Mouse (Mus musculus): ENCODE data around the gene Rho. TPM values are rescaled to one million over a fixed set of nuclear protein-coding genes. Genes with fewer than 3 reads are reported as not detected.

The Rho gene
- polyA plus RNA-seq, 1 experiment from 2014 or later, result 0.43 TPM

DNA sequence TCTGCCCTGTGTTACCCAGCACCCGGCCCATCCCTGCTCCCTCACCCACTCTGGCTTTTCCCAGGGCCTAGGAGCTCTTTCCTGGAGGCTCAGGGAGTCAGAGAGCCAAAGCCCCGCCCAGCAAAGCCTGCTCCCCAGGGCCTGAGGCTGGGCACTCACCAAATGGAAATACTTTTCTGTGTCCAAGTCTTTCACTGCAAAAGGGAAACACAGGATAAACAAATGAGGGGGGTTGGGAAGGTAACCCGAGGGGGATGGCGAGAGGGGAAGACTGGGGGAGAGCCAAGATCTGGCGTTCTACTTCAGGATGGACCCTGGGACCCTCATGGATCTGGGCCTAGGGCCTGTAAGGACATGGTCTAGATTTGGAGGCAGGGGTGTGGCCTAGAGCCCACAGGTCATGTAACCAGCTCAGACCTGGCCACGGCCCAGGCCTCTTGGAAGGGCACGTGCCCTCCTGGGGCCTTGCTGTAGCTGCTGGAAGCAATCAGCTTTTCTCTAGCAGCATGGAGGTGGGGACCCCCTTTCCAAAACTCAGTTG lies 27.7 kb downstream of the Rho start:
- H3K27ac ChIP-seq, result no peak overlapping the region
- H3K27me3 ChIP-seq, result peaks cover 6% of the 10 kb centered on the region; the same call in 1 of the 2 replicates
- no peak overlapping the region for H3K4me2 ChIP-seq
- H3K9me3 ChIP-seq, result no peaks in the 10 kb centered on the region
- no peaks in the 10 kb centered on the region for H3K36me3 ChIP-seq (replicated peaks)
- 77% methylated on average over 7 of the region's 7 CpGs for WGBS
- ATAC-seq (ENCODE audit: low FRiP score), result no peak
- H3K4me3 ChIP-seq (replicated peaks), result no peak overlapping the region
- H3K4me1 ChIP-seq, result peaks cover 22% of the 10 kb centered on the region
- no peak overlapping the region for H3K9ac ChIP-seq

DNA sequence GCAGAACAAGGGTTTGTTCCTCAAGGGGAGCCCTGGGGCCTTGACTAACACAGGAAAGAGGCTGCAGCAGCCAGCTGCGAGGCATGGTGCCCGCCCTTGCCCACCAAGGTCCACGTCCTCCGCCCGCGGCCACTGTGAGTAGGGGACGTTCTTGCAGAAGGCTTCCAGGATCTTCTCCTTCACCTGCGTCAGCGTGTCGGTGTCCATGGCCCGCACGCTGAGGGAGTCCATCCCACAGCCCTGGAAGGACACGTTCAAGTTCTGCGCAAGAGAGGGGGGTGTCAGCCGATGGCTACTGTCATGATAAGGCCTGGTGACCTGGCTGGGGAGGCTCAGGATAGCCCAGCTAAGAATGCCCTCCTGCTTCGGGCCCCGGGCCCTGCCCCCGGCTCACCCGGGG lies 28.8 kb downstream of the Rho start:
- 90% methylated on average over 19 of the region's 19 CpGs for WGBS
- no peak overlapping the region for H3K27ac ChIP-seq
- peaks cover 22% of the 10 kb centered on the region for H3K4me1 ChIP-seq

DNA sequence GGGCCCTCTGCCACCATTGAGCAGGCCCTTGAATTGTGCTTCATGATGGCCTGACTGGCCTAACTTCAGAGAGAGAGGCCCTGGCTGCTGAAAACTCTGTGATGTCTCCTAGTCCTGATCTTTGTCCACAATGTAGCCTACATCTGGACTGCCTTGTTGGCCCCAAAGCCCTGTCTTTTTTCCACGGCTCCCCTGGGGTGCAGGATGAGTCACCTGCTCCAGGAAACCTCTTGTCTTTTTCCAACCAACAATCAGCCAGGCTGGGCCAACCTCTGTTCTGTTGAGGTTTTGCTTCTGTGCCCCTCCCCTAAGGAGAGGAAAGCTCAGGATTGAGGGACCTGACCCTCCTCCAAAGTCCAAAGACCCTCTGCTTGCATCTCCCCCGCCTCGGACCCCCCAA lies 30.2 kb downstream of the Rho start:
- Histone ChIP-seq H3K4me2 (no peak overlapping the region), H3K4me1 (peaks cover 19% of the 10 kb centered on the region), H3K27me3 (peaks cover 6% of the 10 kb centered on the region; the same call in 1 of the 2 replicates), H3K9ac (no peak overlapping the region), H3K27ac (no peak overlapping the region), H3K4me3 (replicated peaks) (no peak overlapping the region), H3K9me3 (no peaks in the 10 kb centered on the region), H3K36me3 (replicated peaks) (no peaks in the 10 kb centered on the region)
- WGBS, result 82% methylated on average over 3 of the region's 3 CpGs
- ATAC-seq (ENCODE audit: low FRiP score), result no peak

More for the DNA sequence above, 28.8 kb downstream of the Rho start:
- ATAC-seq (ENCODE audit: low FRiP score), result no peak
- Histone ChIP-seq H3K4me3 (replicated peaks) (no peak overlapping the region), H3K27me3 (peaks cover 6% of the 10 kb centered on the region; the same call in 1 of the 2 replicates), H3K4me2 (no peak overlapping the region), H3K36me3 (replicated peaks) (no peaks in the 10 kb centered on the region), H3K9ac (no peak overlapping the region), H3K9me3 (no peaks in the 10 kb centered on the region)

DNA sequence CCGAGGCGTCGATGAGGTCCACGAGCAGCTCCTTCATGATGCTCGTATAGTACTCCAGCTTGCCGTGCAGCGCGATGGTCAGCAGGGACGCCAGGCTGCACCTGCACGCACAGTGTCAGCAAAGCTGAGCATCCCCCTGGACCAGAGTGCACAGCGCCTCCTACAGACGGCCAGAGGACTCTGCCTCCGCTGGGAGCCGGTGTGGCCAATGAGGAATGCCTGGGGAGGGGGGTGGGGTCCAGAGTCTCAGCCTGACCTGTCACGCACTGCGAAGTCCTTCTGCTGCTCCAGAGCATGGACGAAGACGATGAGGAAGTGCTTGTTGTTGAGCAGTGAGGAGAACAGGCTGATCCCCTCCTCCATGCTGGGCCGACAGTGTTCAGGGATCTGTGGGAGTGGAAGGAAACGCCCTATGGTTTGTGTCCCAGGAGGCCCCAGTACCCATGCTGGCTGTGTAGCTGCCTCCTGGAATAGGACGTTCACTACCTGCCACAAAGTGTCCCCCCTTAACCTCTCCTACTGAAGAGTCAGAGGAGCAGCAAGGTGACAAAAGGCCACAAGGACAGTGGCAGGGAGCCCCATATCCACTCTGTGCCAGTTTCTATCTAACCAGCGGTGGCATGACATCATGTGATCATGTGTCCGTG lies 31.0 kb downstream of the Rho start:
- no peak for ATAC-seq (ENCODE audit: low FRiP score)
- no peak overlapping the region for H3K9ac ChIP-seq
- H3K4me1 ChIP-seq, result peaks cover 10% of the 10 kb centered on the region
- H3K27me3 ChIP-seq, result peaks cover 6% of the 10 kb centered on the region; the same call in 1 of the 2 replicates
- H3K36me3 ChIP-seq (replicated peaks), result no peaks in the 10 kb centered on the region
- H3K4me3 ChIP-seq (replicated peaks), result no peak overlapping the region
- H3K9me3 ChIP-seq, result no peaks in the 10 kb centered on the region
- 36% methylated on average over 23 of the region's 23 CpGs for WGBS
- no peak overlapping the region for H3K27ac ChIP-seq
- no peak overlapping the region for H3K4me2 ChIP-seq

DNA sequence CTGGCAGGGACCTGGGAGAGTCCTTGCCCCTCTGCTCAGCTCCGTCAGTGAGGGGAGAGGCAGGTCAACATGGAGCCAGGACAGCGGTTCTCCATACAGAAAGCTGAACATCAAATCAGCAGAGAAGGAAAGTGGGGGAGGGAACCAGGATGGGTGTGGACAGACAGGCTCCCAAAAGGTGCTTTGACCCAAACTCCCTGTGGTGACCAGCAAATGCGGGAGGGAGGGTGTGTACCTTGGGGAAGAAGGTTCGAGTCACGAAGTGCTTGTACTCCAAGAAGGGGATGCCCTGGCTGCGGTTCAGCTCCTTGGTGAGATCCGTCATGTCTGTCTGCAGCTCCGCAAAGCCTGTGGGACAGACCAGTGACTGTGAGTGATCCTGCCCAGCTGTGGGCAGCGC lies 32.1 kb downstream of the Rho start:
- no peaks in the 10 kb centered on the region for H3K36me3 ChIP-seq (replicated peaks)
- no peak for ATAC-seq (ENCODE audit: low FRiP score)
- no peak overlapping the region for H3K9ac ChIP-seq
- H3K9me3 ChIP-seq, result no peaks in the 10 kb centered on the region
- H3K27me3 ChIP-seq, result peaks cover 6% of the 10 kb centered on the region; the same call in 1 of the 2 replicates
- peaks cover 15% of the 10 kb centered on the region for H3K4me1 ChIP-seq
- no peak overlapping the region for H3K27ac ChIP-seq
- no peak overlapping the region for H3K4me3 ChIP-seq (replicated peaks)
- no peak overlapping the region for H3K4me2 ChIP-seq
- WGBS, result 88% methylated on average over 9 of the region's 9 CpGs

DNA sequence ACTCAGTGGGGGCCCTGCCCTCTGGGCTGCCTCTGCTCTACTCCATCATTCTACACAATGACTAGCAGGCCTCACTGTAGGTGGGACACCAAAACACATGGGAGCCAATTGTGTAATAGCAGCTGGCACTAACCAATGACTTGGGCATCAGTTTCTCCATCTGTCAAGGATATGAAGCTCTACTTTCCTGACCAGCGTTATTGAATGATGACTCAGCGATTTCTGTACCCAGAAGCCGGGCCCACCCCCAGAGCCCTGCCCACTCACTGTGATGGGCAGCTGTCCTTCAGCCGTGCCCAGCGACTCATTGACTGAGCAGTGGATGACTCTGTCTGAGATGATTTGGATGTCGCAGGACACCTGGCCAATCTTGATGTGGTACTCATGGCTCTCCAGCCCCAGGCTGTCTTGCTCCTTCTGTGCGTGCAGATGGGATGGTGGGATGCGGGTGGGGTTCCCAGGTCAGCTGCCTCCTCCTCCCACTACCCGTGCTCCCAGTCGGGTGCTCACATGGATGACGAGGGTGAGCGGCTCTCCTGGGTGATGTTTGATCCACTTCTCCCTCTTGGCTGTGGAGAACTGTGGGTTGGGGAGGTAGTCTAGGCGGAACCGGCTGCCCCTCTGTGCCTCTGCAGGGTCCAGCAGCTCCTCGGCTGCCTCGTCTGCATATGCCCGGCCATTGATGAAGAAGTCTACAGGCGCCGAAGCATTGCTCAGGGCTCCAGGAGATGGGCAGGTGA lies 34.8 kb downstream of the Rho start:
- H3K9me3 ChIP-seq, result no peaks in the 10 kb centered on the region
- no peaks in the 10 kb centered on the region for H3K36me3 ChIP-seq (replicated peaks)
- no peak overlapping the region for H3K4me3 ChIP-seq (replicated peaks)
- H3K9ac ChIP-seq, result no peak overlapping the region
- WGBS, result 96% methylated on average over 19 of the region's 19 CpGs
- no peak overlapping the region for H3K4me2 ChIP-seq
- H3K27ac ChIP-seq, result no peak overlapping the region
- ATAC-seq (ENCODE audit: low FRiP score), result no peak
- H3K27me3 ChIP-seq, result peaks cover 3% of the 10 kb centered on the region; the same call in 1 of the 2 replicates
- H3K4me1 ChIP-seq, result peaks cover 21% of the 10 kb centered on the region

DNA sequence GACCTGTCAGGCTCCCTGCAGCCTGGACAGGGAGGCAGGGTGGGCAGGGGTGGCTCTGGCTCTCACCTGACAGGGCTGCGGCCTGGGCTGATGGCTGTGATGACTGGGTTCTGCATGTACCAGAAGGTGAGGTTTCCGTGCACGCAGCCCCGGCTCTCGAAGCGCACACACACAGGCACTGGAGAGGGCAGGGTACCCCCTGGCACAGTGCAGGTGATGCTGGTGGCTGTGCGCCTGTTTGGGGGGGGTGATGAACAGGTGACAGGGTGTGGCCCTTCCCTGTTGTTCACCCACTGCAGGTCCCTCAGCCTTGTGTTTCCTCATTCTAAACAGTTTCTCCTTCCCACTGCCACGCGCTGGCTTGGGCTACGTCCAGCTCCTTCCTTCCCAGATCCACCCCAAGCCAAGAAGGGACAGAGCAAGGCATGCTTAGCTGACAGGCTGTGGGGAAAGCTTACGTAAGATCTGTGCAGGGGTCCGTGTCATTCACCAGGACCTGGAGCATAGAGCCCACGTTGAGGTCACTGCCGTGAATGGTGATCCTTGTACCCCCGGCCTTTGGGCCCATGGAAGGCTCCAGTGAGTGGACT lies 35.8 kb downstream of the Rho start:
- 97% methylated on average over 15 of the region's 15 CpGs for WGBS
- Histone ChIP-seq H3K4me1 (peaks cover 21% of the 10 kb centered on the region), H3K4me3 (replicated peaks) (no peak overlapping the region), H3K4me2 (no peak overlapping the region), H3K36me3 (replicated peaks) (no peaks in the 10 kb centered on the region), H3K27me3 (peaks cover 3% of the 10 kb centered on the region; the same call in 1 of the 2 replicates), H3K9me3 (no peaks in the 10 kb centered on the region), H3K9ac (no peak overlapping the region), H3K27ac (no peak overlapping the region)
- no peak for ATAC-seq (ENCODE audit: low FRiP score)

DNA sequence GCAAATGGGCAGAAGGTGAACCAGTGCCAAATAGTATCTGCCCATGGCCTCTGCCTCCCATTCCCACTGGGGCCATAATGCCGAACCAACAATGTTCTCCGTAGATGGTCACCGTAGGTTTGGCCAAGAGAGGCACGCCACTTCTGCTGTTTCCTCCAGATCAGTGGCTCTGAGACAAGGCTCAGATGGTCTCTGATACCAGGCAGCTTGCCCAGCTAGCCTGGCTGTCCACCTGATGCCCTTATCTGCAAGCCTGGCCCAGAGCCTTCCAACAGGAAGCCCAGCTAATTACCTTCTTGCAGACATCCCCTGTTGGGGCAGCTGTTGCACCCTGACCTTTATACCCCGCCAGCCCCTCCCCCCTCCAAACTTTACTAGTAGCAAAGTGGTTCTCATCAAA lies 36.5 kb downstream of the Rho start:
- H3K9me3 ChIP-seq, result no peaks in the 10 kb centered on the region
- H3K27ac ChIP-seq, result no peak overlapping the region
- no peak overlapping the region for H3K4me2 ChIP-seq
- peaks cover 2% of the 10 kb centered on the region; the same call in 1 of the 2 replicates for H3K27me3 ChIP-seq
- H3K4me1 ChIP-seq, result peaks cover 19% of the 10 kb centered on the region
- no peak overlapping the region for H3K4me3 ChIP-seq (replicated peaks)
- H3K36me3 ChIP-seq (replicated peaks), result no peaks in the 10 kb centered on the region
- 84% methylated on average over 5 of the region's 5 CpGs for WGBS
- ATAC-seq (ENCODE audit: low FRiP score), result no peak
- no peak overlapping the region for H3K9ac ChIP-seq

DNA sequence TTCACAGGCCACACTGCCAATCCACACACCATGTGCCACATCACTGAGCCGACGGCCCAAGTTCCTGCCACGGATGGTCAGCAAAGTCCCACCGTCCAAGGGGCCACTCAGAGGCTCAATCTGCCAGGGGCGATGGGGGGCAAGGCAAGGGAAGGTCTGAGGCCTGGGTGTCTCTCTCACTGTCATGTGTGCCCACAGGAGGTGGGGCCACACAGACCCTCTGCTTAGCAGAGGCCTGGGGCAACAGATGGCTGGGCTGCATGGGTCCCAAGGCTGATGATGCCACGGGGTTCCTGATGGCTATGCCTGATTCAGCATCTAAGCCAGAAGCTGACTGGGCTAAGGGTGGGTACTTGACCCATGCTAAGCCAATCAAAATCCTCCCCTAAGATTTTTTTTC lies 37.2 kb downstream of the Rho start:
- H3K36me3 ChIP-seq (replicated peaks), result no peaks in the 10 kb centered on the region
- no peaks in the 10 kb centered on the region for H3K27me3 ChIP-seq
- 78% methylated on average over 6 of the region's 6 CpGs for WGBS
- peaks cover 19% of the 10 kb centered on the region for H3K4me1 ChIP-seq
- H3K4me2 ChIP-seq, result no peak overlapping the region
- no peak for ATAC-seq (ENCODE audit: low FRiP score)
- H3K9ac ChIP-seq, result no peak overlapping the region
- H3K9me3 ChIP-seq, result no peaks in the 10 kb centered on the region
- H3K27ac ChIP-seq, result no peak overlapping the region
- no peak overlapping the region for H3K4me3 ChIP-seq (replicated peaks)

DNA sequence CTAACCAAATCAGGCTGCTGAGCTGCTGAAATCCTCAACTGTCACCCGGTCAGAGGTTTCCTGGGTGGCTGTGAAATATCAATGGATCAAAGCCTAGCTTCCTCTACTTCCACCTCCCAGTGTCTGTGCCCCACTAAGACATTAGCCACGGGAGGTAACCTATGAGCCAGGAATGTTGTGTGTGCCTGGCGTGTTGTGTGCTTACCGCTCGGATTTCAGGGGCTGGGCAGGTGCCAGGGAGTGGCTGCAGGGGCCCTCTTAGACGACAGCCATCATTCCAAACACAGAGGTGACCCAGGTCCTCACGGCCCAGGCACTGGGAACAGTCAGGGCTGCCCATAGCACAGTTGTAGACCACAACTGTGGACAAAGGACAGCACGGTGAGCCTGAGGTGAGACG lies 37.6 kb downstream of the Rho start:
- no peak overlapping the region for H3K4me3 ChIP-seq (replicated peaks)
- no peaks in the 10 kb centered on the region for H3K9me3 ChIP-seq
- H3K36me3 ChIP-seq (replicated peaks), result no peaks in the 10 kb centered on the region
- H3K4me2 ChIP-seq, result no peak overlapping the region
- peaks cover 19% of the 10 kb centered on the region for H3K4me1 ChIP-seq
- H3K9ac ChIP-seq, result no peak overlapping the region
- 71% methylated on average over 9 of the region's 9 CpGs for WGBS
- no peak overlapping the region for H3K27ac ChIP-seq
- no peak for ATAC-seq (ENCODE audit: low FRiP score)
- H3K27me3 ChIP-seq, result no peaks in the 10 kb centered on the region

DNA sequence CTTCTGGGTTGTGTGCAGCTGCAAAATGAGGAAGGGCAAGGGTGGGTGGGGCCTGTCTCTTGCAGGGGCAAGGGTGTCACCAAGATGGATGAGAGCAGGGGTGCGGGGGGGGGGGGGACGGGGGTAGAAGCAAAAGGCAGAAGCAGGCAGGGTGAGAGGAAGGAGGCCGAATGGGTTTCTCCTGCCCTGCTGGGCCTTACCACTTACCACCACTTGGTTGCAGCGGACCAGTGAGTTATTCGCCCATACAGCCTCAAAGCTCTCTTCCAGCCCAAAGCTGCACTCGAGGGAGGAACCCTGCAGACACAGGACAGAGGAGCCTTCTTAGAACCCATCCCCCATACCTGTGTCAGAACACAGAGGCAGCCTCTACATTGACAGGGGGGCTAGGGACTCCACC lies 38.4 kb downstream of the Rho start:
- ATAC-seq (ENCODE audit: low FRiP score), result no peak
- Histone ChIP-seq H3K4me3 (replicated peaks) (no peak overlapping the region), H3K4me1 (peaks cover 19% of the 10 kb centered on the region), H3K27me3 (no peaks in the 10 kb centered on the region), H3K9me3 (no peaks in the 10 kb centered on the region), H3K9ac (no peak overlapping the region), H3K27ac (no peak overlapping the region), H3K36me3 (replicated peaks) (no peaks in the 10 kb centered on the region), H3K4me2 (no peak overlapping the region)
- WGBS, result 51% methylated on average over 6 of the region's 6 CpGs

DNA sequence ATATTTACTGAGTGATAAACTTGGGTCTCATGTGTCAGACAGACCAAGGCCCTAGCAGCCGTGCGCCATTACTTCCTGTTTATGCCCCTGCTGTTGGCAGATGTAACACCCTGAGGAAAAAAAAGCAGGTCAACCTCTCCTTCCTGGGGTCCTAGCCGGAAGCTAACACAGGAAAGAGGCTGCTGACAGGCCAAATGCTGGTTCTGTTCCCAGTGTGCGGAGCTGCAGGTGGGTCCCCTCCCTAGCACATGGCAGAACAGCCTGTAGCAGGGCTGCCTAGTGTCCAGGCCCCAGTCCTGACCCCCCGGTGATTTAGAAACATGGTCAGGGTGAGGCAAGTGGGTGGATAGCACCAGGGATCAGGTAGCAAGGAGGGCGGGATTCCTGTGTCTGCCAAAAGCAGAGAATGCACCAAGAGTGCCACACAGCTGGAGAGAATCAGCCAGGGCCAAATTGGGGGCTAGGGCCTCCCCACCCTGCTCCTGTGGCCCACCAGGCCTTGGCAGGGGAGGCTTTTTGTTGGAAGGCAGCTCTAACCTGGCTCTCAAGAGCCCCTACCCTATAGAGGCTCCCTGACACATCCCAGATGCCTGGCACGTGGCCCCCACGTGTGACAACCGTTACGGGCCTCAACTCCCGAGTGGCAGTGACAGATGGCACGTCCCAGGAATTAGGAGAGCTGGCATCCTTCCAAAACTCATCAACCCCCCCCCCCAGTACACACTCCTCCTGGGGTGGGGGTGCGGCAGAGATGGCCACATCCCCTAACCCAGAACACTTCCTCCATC lies 39.9 kb downstream of the Rho start:
- WGBS, result 72% methylated on average over 13 of the region's 13 CpGs
- peak; percentile 35; the same call in 1 of the 2 replicates for ATAC-seq (ENCODE audit: low FRiP score)
- H3K36me3 ChIP-seq (replicated peaks), result no peaks in the 10 kb centered on the region

More for the DNA sequence above, 39.9 kb downstream of the Rho start:
- Histone ChIP-seq H3K9ac (no peak overlapping the region), H3K27ac (peak overlapping the region; percentile 46; the same call in 1 of the 2 replicates), H3K27me3 (no peaks in the 10 kb centered on the region), H3K4me1 (peaks cover 19% of the 10 kb centered on the region), H3K9me3 (no peaks in the 10 kb centered on the region), H3K4me2 (no peak overlapping the region), H3K4me3 (replicated peaks) (no peak overlapping the region)
